Mouse (Mus musculus): ENCODE data around the gene Rpusd4. TPM values are rescaled to one million over a fixed set of nuclear protein-coding genes. Genes with fewer than 3 reads are reported as not detected.

Rpusd4 gene
- polyA plus RNA-seq, 1 experiment from 2014 or later, result 16.7 TPM

DNA sequence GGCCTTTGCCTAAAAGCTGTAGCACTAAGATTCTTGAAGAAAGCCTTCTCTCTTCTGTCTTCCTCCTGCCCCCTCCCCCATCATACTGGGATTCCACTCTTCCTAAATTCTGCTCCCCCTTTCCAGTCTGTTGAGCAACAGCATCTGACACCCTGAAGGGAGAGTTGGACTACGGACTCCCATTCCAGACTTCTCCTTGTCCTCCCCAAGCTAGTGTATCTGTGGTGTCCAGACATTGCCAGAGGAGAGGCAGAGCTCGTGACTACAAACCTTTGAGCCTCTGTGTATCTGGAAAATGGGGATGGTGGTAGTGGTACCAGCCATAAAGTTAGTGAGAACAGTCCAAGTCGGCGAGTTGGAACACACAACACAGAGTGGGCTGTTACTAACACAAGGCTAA, 52.6 kb downstream of the Rpusd4 start:
- Histone ChIP-seq H3K27ac (ENCODE audit: low read length) (no peak overlapping the region), H3K9me3 (replicated peaks; ENCODE audit: control insufficient read depth, low read length, poor library complexity, severe bottlenecking) (no peaks in the 10 kb centered on the region), H3K9ac (ENCODE audit: low read depth, low read length) (no peak overlapping the region), H3K4me2 (ENCODE audit: low read length) (no peak overlapping the region), H3K4me1 (ENCODE audit: control insufficient read depth, insufficient read depth, low read length) (peaks cover 2% of the 10 kb centered on the region; the same call in 1 of the 2 replicates), H3K36me3 (ENCODE audit: control insufficient read depth, insufficient read depth, low read length) (no peaks in the 10 kb centered on the region), H3K4me3 (ENCODE audit: low read depth, low read length) (no peak overlapping the region), H3K27me3 (ENCODE audit: control insufficient read depth, insufficient read depth, low read depth, low read length) (peaks cover 2% of the 10 kb centered on the region; the same call in 1 of the 2 replicates)
- no peak for ATAC-seq
- WGBS, result 90% methylated on average over 4 of the region's 4 CpGs

DNA sequence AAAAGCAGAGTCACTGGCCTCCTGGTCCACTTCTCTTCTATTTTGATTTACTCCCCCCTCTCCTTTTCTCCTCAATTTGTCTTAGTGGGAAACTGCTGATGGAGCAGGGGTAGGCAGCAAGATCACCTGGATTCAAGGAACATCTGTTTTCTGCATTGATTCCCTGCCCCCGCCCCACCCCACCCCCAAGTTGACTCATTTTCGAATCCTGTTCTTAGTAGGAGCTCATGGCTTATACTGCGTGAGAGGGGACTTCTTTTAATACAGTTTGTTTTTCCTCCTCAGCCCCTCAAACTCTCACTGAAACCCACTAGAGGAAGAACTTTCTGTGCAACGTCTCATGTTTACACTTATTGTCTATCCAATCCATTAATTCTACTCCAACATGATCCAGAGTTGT, 56.3 kb downstream of the Rpusd4 start:
- Histone ChIP-seq H3K27ac (ENCODE audit: low read length) (no peak overlapping the region), H3K27me3 (ENCODE audit: control insufficient read depth, insufficient read depth, low read depth, low read length) (peaks cover 5% of the 10 kb centered on the region; the same call in 1 of the 2 replicates), H3K4me2 (ENCODE audit: low read length) (no peak overlapping the region), H3K9me3 (replicated peaks; ENCODE audit: control insufficient read depth, low read length, poor library complexity, severe bottlenecking) (no peaks in the 10 kb centered on the region), H3K36me3 (ENCODE audit: control insufficient read depth, insufficient read depth, low read length) (no peaks in the 10 kb centered on the region), H3K4me3 (ENCODE audit: low read depth, low read length) (no peak overlapping the region), H3K4me1 (ENCODE audit: control insufficient read depth, insufficient read depth, low read length) (no peaks in the 10 kb centered on the region; the same call in 1 of the 2 replicates), H3K9ac (ENCODE audit: low read depth, low read length) (no peak overlapping the region)
- WGBS, result 84% methylated on average over 4 of the region's 4 CpGs
- no peak for ATAC-seq

DNA sequence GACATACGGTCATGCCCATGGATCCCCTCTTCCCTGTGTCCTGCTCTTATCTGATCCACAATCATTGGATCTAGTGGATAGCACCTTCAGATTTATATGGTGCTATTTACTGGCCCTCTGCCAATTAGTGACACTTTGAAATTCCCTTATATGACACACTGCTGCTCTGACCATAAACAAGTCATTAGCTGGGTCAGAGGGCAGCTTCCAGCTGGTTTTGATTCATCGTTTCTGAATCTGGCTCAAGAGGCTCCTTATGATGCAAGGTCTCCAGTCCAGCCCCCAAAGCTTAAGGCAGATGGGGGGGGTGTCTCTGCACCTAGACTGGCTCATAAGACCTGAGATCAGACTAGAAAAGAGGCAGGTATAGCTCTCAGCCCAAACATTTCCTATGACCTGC, 56.9 kb downstream of the Rpusd4 start:
- no peak for ATAC-seq
- Histone ChIP-seq H3K36me3 (ENCODE audit: control insufficient read depth, insufficient read depth, low read length) (no peaks in the 10 kb centered on the region), H3K27ac (ENCODE audit: low read length) (no peak overlapping the region), H3K4me1 (ENCODE audit: control insufficient read depth, insufficient read depth, low read length) (no peaks in the 10 kb centered on the region), H3K9me3 (replicated peaks; ENCODE audit: control insufficient read depth, low read length, poor library complexity, severe bottlenecking) (no peaks in the 10 kb centered on the region), H3K27me3 (ENCODE audit: control insufficient read depth, insufficient read depth, low read depth, low read length) (peaks cover 9% of the 10 kb centered on the region; the same call in 1 of the 2 replicates), H3K9ac (ENCODE audit: low read depth, low read length) (no peak overlapping the region), H3K4me3 (ENCODE audit: low read depth, low read length) (no peak overlapping the region), H3K4me2 (ENCODE audit: low read length) (no peak overlapping the region)
- 68% methylated on average over 2 of the region's 2 CpGs for WGBS

DNA sequence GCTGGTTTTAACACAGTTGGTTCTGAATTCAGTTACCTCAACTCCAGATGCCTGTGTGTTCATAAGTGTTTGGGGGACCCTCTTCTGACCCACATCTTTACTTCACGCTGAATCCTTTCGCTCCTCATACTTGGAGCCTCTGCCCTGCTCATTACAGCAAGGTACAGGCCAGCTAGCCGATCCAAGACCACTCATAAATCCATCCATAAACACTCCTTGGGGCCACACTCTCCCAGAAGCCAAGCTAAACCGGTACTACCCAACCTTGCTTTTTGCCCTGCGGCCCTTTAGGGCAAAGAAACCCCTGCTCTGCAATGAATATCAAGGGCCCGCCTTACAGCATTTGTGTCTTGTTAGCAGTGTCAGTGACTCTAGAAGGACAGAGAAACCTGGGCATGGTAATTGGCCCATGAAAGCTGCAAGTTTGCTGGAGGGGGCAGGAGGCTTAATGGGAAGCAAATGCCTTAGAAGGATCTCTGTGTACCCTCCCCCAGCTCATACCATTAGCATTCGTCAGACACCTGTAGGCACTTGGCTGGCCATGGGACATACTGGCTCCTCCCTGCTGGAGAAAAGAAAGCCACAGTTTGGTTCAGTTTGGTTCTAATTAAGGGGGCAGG, 59.1 kb downstream of the Rpusd4 start:
- Histone ChIP-seq H3K4me1 (ENCODE audit: control insufficient read depth, insufficient read depth, low read length) (peaks cover 12% of the 10 kb centered on the region), H3K4me2 (ENCODE audit: low read length) (no peak overlapping the region), H3K27ac (ENCODE audit: low read length) (no peak overlapping the region), H3K9ac (ENCODE audit: low read depth, low read length) (no peak overlapping the region), H3K27me3 (ENCODE audit: control insufficient read depth, insufficient read depth, low read depth, low read length) (peaks cover 11% of the 10 kb centered on the region; the same call in 1 of the 2 replicates), H3K4me3 (ENCODE audit: low read depth, low read length) (no peak overlapping the region), H3K9me3 (replicated peaks; ENCODE audit: control insufficient read depth, low read length, poor library complexity, severe bottlenecking) (no peaks in the 10 kb centered on the region), H3K36me3 (ENCODE audit: control insufficient read depth, insufficient read depth, low read length) (no peaks in the 10 kb centered on the region)
- ATAC-seq, result no peak
- 70% methylated on average over 7 of the region's 7 CpGs for whole genome bisulfite sequencing

Other genes starting within 250 kb of the Rpusd4 start
- 15.9 and 17.9 TPM in 2 replicates for gene St3gal4, start 148.6 kb upstream of the Rpusd4 start, polyA plus RNA-seq (2015; fragmentation: Nextera tagmentation; extraction: Ambion mirVana)
- gene Dcps, start 91.8 kb upstream of the Rpusd4 start, polyA plus RNA-seq (2015; fragmentation: Nextera tagmentation; extraction: Ambion mirVana), result 73.4 and 79.2 TPM in 2 replicates
- 65.8 and 68.2 TPM in 2 replicates for gene Srpr, start 67.7 kb upstream of the Rpusd4 start, polyA plus RNA-seq (2015; fragmentation: Nextera tagmentation; extraction: Ambion mirVana)
- gene Tirap, start 67.6 kb upstream of the Rpusd4 start, polyA plus RNA-seq (2015; fragmentation: Nextera tagmentation; extraction: Ambion mirVana), result 4.3 and 4.6 TPM in 2 replicates
- 49.8 and 51.2 TPM in 2 replicates for gene Foxred1, start 56.8 kb upstream of the Rpusd4 start, polyA plus RNA-seq (2015; fragmentation: Nextera tagmentation; extraction: Ambion mirVana)
- 59.1 and 60.7 TPM in 2 replicates for gene Fam118b, start 60 bp upstream of the Rpusd4 start, polyA plus RNA-seq (2015; fragmentation: Nextera tagmentation; extraction: Ambion mirVana)
- 2.1 and 3.4 TPM in 2 replicates for gene Cdon, start 153.3 kb downstream of the Rpusd4 start, polyA plus RNA-seq (2015; fragmentation: Nextera tagmentation; extraction: Ambion mirVana)

Measured in midbrain, embryonic 16.5 days (tissue).